Mouse (Mus musculus) neutrophil, adult 83 days (primary cell): ENCODE measurements around the gene Itgal. TPM values are rescaled to one million over a fixed set of nuclear protein-coding genes. Genes with fewer than 3 reads are reported as not detected.

ENCODE experiments used
- total RNA-seq, 2 experiments: library from RNA; stranded (reverse); gene quantifications; one replicate each; pipeline ENCODE4 v1.2.4; 2023

Gene Itgal
- total RNA-seq = 100 to 1,000 TPM; 190 to 234 TPM

DNA sequence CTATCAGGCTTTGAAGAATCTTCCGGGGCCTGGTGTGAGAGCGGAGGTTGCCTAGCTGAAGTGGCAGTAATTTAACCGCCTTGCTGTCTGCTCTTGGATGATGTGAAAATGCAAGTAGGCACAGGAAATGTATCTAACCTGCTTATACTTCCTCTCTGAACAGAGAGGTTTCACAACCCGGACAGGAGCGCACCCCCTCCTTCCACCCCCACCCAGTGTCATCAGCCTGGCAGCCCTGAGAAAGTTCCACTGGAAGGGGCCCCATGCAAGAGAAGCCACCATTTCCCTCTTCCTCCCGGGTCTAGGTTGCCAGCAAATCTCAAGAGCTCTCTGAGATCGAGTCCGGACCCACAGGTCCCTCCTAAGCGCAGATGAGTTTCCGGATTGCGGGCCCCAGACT, at the start of gene Itgal:
Gene Itgal (plus strand): TSS at position 163 of the 400 bp plus-strand sequence.

DNA sequence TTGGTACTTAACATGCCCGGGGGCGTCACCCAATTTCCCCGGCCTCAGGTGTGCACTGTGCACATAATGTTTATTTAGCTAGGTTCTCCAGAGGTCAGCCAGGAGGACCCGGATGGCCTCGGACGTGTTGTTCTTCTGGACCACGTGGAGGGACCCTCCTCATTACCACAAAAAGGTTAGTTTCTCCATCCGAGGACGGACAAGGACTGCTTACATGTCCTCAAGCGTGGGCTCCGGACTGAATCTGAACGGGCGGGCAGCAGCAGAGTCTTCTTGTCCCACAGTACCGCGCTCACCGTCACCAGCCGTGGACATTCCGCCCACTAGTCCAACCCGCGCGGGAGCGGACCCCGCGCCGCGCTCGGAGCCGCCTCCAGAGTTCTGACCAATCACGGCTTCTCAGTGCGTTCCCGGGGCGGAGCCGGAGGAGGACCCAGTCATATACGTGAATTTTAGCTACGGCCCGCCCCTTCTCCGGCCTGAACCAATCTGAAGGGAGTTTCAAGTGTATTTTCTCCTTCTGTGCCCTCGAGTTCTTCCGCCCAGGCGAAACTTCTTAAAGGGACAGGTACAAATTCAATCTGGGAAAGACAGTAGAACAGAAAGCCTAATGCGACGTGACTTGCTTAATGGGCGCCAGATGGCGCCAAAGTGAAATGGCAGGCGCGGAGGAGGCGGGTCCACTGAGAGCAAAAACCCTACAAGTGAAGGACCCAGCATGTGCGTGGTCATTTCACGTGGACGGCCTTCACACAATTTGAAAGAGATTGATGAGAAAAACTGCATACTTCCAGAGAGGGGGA, 35.5 kb upstream of the Itgal start, which contains the start of gene Dctpp1:
Gene Dctpp1 (minus strand): TSS at position 401 of the 803 bp plus-strand sequence.

DNA sequence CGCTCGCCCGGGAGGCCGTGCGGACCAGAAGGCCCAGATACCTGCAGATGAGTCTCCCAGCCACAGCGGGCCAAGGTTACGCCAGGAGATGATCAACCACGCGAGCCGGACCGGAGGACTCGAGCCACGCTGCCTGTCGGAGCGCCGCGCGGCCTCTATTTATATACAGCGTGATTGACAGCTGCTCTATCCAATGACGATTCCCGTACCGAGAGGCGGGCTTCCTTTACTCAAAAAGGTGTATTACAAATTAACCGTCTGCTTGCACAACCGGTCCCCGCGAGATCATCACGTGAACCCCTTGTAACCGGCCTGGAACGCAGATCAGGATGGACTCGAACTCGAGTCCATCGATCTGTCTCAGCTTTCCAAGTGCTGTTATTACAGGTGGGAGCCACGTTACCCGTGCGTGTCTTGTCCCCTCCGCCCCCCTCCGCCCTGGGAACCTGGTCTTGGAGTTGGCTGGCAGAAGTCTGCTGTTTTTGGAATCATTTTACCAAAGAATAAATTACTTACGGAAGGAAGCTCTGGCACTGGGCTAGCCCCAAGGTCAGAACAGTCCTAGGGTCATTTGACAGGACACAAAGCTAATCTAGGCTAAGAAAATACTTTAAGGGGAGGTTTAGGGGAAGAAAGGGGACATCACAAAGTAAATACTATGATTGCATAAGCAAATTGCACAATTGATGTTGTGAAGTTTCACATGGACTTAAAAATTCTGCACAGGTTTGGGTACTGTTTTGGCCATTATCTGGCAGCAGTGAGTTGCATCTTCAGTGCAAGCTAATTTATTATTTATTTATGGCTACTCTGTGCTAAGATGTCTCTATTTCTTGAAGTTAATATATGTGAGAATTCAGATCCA, 21.9 kb upstream of the Itgal start, which contains the start of gene Sephs2:
Gene Sephs2 (minus strand): TSS at position 131 of the 865 bp plus-strand sequence.

DNA sequence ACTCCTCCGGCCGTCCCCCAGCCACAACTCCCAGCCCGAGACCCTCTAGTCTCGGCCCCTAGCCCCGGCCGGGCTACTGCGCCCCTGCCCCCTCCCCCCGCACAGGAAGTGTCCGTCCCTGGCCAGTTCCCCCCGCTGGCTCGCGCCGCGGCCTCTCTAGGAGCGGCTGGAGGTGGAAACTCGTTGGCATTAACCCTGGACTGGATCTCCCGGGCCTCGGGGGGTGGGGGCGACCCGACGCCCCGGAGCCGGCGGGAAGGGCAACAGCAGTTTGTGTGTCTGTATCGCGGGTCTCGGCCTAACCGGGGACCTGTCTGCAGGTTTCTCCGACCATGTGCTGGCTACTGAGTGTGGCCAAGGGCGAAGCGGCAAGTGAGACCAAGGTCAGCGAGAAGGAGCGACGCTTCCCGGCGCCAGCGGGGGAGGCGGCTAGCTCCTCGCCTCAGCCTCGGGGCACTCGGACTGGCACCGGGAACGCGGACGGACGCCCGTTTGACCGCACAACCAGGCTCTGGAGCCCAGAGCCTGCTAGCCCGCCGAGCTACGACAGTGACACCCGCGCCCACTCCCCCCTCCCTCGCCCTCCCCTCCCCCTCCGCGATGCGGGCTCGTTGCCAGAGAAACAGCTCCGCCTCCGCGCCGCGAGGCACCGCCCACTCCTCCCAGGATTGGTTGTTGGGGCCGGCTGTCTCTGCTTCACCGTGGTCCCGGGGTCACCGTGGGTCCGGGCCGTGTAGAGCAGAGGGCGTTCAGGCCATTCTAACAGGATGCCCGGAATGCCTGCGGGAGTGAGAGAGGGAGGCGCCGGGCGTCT, 49.7 kb downstream of the Itgal start, which contains the start of gene Zfp768:
Gene Zfp768 (minus strand): TSS at position 78 of the 814 bp plus-strand sequence.

DNA sequence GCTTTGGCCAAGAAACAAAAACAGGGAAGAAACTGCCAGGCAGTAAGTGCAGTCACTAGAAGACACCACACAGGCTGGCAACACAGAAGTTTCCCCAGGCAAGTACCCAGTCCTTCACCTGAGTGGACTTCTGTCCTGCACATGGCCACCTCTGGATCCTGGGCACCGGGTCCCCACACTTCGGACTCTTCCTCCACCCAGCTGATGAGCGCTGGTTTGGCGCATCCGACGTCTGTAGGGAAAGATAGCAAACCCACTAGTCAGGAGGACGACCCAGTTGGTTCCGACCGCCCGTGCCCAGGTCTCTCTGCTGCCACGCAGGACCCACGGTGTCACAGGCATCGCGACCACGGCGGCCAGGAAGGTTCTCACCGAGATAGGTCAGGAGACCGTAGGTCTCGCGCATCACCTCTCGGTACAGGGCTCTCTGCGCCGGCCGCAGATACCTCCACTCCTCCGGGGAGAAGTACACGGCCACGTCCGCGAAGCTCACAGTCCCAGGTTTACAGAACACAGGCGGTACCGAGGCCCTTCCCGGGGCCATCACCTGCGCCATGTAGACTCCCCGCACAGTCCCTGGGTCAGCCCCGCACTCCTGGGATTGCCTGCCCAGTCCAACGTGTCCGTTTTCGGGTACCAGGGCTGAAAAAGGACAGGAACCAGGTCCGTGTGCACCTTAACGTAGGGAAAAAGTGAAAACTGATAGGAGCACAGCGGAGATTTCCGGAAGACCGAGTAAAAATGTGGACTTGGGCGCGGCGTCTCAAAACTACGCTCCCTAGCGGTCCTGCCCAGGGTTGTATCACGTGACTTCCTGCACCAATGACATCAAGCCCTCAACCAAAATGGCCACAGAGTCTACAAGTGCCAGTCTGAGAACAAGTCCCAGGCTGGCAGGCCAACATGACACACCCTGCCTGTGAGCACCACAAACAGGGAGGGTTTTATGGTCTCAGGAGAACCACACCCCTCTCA, 79.5 kb downstream of the Itgal start, which contains the start of gene Zfp747:
Gene Zfp747 (minus strand): TSS at position 780 of the 975 bp plus-strand sequence.

Other genes starting within 250 kb of the Itgal start
- gene Zg16, start 208.9 kb upstream of the Itgal start, total RNA-seq = 1 to 10 TPM; 1.1 to 1.9 TPM
- 100 to 1,000 TPM; 125 to 140 TPM for gene AI467606, start 204.9 kb upstream of the Itgal start, total RNA-seq
- 1 to 10 TPM; 5.4 to 7.0 TPM for gene Qprt, start 174.0 kb upstream of the Itgal start, total RNA-seq
- 100 to 1,000 TPM; 133 to 135 TPM for gene Spn, start 158.4 kb upstream of the Itgal start, total RNA-seq
- gene Cd2bp2, start 100.2 kb upstream of the Itgal start, total RNA-seq = 10 to 100 TPM; 50.1 to 54.2 TPM
- gene Tbc1d10b, start 87.8 kb upstream of the Itgal start, total RNA-seq = 100 to 1,000 TPM; 118 to 135 TPM
- 10 to 100 TPM in 1 of 2 experiments, 1 to 10 TPM in 1; 8.1 to 11.2 TPM for gene Mylpf, start 87.4 kb upstream of the Itgal start, total RNA-seq
- gene Zfp553, start 63.2 kb upstream of the Itgal start, total RNA-seq = 1 to 10 TPM; 4.3 TPM
- gene Sept1, start 63.1 kb upstream of the Itgal start, total RNA-seq = 100 to 1,000 TPM in 1 of 2 experiments, 10 to 100 TPM in 1; 96.1 to 105 TPM
- gene Zfp771, start 52.0 kb upstream of the Itgal start, total RNA-seq = 1 to 10 TPM; 4.2 to 7.3 TPM
- 10 to 100 TPM; 21.8 to 27.9 TPM for gene Dctpp1, start 35.6 kb upstream of the Itgal start, total RNA-seq
- 100 to 1,000 TPM; 117 to 125 TPM for gene Sephs2, start 22.2 kb upstream of the Itgal start, total RNA-seq
- 1 to 10 TPM; 9.1 to 9.6 TPM for gene Zfp768, start 49.3 kb downstream of the Itgal start, total RNA-seq
- gene Zfp747, start 79.8 kb downstream of the Itgal start, total RNA-seq = 1 to 10 TPM; 5.0 to 7.0 TPM
- 1 to 10 TPM; 2.0 to 3.0 TPM for gene 9130019O22Rik, start 90.9 kb downstream of the Itgal start, total RNA-seq
- 1 to 10 TPM; 1.8 to 2.1 TPM for gene E430018J23Rik, start 97.4 kb downstream of the Itgal start, total RNA-seq
- gene Zfp764, start 110.6 kb downstream of the Itgal start, total RNA-seq = 1 to 10 TPM; 2.8 to 3.4 TPM
- gene Zfp688, start 125.8 kb downstream of the Itgal start, total RNA-seq = 10 to 100 TPM; 10.7 to 13.4 TPM
- 1 to 10 TPM; 1.7 to 2.1 TPM for gene Zfp689, start 152.9 kb downstream of the Itgal start, total RNA-seq
- 100 to 1,000 TPM; 116 to 133 TPM for gene Prr14, start 163.4 kb downstream of the Itgal start, total RNA-seq
- 100 to 1,000 TPM; 191 to 224 TPM for gene Fbrs, start 182.9 kb downstream of the Itgal start, total RNA-seq
- gene Srcap, start 215.7 kb downstream of the Itgal start, total RNA-seq = 10 to 100 TPM; 76.3 to 81.4 TPM
- 10 to 100 TPM; 16.2 to 19.6 TPM for gene Gm42715, start 223.3 kb downstream of the Itgal start, total RNA-seq